Mouse (Mus musculus) retina, embryonic 14.5 days (tissue): Measurements from ENCODE around the gene Hist1h2ao.
"Not testable (repeated sequence)": the region's sequence is repeated elsewhere in the genome, so short reads cannot be mapped to it uniquely, and the experiment has no call there.

Source experiments
- DNase-seq: peaks from one replicate; pipeline ENCODE4 v3.0.0-alpha.2; 2015; ENCODE audit warnings: low spot score

Gene Hist1h2ao

GRCm38 (mm10) chr13:21811539-21811938, 1.3 kb downstream of the Hist1h2ao start, which contains the start of gene Hist1h4m:
Gene Hist1h4m (plus strand): TSS chr13:21811746.
- DNase-seq = not testable (repeated sequence)

DNA sequence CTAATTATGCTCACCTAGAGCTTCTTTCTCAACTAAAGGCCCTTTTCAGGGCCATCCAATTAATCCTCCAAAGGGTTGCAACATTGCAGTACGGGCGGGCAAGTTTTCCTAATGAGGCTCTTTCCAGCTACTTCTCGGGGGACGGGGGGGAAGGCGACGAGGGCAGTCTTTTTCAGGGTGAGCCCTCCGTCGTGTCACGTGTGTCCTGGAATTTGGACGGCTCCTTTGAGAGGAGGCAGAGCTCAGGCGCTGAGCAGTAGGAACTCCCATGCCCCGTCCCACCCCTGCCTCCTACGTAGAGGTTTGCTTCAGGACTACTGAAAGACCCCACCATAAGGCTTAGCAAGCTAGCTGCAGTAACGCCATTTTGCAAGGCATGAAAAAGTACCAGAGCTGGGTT, 1.8 kb downstream of the Hist1h2ao start:
- not testable (repeated sequence) for DNase-seq

DNA sequence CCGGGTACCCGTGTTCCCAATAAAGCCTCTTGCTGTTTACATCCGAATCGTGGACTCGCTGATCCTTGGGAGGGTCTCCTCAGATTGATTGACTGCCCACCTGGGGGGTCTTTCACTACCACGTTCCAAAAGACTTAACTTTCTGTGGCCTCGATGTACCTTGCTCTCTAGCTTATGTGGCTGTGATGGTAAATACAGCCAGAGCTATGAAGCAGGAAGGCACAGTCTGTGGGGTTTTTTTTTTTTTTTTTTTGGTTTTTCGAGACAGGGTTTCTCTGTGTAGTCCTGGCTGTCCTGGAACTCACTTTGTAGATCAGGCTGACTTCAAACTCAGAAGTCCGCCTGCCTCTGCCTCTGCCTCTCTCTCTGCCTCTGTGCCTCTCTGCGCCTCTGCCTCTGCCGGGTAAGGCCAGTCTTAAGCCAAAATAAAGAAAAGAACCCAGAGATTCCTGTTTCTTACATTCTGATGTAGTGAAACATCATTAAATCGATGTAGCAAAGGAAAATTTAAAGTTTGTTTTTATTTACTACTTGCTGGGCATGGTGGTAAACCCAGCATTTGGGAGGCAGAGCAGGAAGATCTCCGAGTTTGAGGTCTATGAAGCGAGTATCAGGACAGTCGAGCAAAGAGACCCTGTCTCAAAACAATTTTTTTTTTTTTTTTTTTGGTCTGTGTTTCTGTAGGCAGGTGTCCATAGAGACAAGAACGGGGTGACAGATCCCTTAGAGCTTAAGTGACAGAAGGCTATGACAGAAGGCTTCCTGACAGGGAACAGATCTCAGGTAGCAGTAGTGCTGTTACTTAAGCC, 10.0 kb downstream of the Hist1h2ao start:
- not testable (repeated sequence) for DNase-seq

DNA sequence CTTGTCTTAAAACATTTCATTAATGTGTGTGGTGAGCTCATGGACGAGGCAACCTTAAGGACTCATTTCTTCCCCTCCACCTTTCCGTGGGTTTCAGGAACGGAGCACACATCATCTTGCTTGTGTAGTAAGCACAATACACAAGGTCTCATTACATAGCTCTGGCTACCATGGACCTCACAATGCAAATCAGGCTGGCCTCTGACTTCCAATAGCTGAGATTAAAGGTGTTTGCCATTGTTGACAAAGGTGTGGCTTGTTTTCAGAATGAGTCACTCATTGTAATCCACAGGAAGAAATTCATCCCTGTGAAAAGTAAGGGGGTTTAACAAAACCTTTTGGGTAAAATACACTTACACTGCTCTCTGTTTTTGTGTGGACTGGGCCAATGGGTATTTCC, 18.2 kb downstream of the Hist1h2ao start:
- no peak for DNase-seq

- DNase-seq = no peak
Measured at GRCm38 (mm10) chr13:21830344-21830743, 20.1 kb downstream of the Hist1h2ao start.

- DNase-seq = not testable (repeated sequence)
Measured at GRCm38 (mm10) chr13:21831418-21832394, 21.4 kb downstream of the Hist1h2ao start, which contains the start of gene Hist1h4n. Gene Hist1h4n (minus strand): TSS chr13:21832196.

DNA sequence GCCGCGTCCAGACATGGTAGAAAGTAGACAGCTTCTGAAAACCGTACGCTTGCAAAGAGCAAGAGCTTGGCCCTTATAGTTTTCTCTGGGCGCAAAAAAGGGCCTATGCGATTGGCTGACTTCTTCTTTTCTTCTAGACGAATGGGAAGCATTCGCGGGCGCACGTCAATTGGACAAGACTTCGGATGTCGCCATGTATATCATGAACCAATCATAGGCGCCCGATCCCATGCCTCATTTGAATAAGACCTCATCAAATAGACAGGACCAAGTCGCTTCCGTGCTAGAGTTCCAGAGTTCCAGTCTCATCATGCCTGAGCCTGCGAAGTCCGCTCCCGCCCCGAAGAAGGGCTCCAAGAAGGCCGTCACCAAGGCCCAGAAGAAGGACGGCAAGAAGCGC, 23.2 kb downstream of the Hist1h2ao start, which contains the start of the genes Hist1h2ap and Hist1h2br:
Gene Hist1h2ap (minus strand): TSS at position 47 of the 400 bp plus-strand sequence.
Gene Hist1h2br (plus strand): TSS at position 283 of the 400 bp plus-strand sequence.
- not testable (repeated sequence) for DNase-seq

DNA sequence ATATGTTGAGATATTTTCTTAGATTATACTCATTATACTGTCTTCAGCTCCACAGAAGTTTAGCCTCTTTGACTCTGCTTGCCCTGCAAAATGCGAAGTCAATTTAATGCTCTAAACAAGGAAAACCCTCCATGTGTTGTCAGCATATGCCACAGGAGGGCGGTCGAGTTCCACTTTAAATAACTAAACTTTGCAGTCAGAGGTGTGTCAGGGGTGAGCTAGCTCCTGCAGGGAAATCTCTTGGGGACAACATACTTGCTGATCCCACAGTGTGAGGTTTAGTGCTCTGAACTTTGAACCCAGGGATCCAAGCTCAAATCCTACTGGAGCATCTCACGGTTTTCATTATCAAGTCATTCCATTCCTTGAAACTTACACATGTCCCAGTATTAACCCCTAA, 30.2 kb downstream of the Hist1h2ao start:
- DNase-seq = not testable (repeated sequence)

GRCm38 (mm10) chr13:21846356-21846755, 36.1 kb downstream of the Hist1h2ao start:
- not testable (repeated sequence) for DNase-seq

DNA sequence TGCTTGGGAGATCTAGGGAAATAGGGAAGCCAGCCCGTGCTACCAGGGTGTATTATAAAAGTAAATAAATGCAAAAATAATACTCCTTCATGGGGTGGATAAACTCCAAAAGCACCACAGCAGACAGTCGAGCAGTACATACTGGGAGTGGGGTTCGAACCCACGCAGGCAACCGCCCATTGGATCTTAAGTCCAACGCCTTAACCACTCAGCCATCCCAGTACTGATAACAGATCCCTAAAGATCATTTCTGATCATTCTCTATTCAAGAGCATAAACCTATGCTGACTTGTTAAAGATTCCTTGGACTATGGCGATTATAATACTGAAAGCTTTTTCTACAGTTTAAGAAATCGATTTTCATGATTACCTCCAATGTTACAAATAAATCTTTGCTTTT, 37.6 kb downstream of the Hist1h2ao start:
- DNase-seq = no peak

GRCm38 (mm10) chr13:21850696-21851095, 40.4 kb downstream of the Hist1h2ao start:
- DNase-seq = not testable (repeated sequence)

DNA sequence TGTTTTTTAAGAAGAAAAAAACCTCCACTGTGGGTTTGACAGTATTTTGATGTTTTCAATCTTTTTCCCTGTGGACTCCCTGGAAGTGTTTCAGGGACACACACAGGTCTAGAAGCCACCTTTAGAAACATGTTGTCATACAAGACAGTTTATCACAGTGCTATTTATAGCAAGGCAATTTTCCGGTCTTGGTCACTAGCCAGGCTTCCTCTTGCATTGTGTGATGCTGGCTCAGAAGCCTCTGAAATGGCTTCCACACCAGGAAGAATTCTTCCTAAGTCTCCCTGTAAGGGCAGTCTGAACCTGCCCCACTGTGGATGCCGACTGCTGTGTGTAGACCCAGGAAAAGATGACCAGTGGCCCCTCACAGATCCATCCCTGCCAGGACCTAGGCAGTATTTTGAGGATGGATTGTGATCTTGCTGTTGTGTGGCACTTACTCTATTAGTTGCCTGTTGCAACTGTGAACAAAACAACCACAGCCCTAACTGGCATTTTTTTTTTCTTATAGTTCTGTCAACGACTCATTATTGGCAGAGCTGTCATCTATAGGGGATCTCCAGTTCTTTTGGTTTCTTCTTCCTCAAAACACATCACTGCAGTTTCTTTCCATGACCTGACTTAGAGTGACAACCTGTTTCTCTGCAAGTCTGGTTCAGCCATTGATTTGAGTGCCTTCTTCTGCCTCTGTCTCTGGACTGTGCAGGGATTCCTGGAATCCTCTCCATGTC, 42.1 kb downstream of the Hist1h2ao start:
- no peak for DNase-seq

DNA sequence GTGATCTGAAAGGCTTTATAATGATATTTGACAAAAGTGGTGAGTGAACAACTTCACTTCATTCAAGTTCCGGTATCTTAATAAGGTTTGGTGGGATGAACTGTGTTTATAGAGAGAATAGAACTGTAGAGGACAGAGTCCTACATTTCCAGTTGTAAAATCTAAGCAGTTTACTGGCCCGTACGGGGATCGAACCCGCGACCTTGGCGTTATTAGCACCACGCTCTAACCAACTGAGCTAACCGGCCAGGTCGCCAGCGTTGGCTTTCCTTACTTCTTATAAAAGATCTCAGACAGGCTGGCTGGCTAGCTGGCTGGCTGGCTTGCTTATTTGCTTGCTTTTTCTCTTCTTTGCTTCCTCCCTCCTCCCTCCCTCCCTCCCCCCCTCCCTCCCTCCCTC, 44.9 kb downstream of the Hist1h2ao start:
- DNase-seq = peak; percentile 83

- peak; percentile 83 for DNase-seq
Measured at GRCm38 (mm10) chr13:21855698-21856162, 45.5 kb downstream of the Hist1h2ao start.
